11 mouse cellular contexts compared by ENCODE assay signal in genomic region chrX:20931963-20932362, GRCm38 (mm10). TPM values are rescaled to one million over a fixed set of nuclear protein-coding genes. Genes with fewer than 3 reads are reported as not detected.
DNase-seq lines count a peak whose midpoint lies in the region; ATAC-seq and TF ChIP-seq lines count a peak whose summit lies in the region.
"Had no signal": no experiment of that assay in that cellular context is flagged by ENCODE, and none has a peak within 500 bp of the region (broad histone marks: within the 10 kb centered on the region; RNA-seq: fewer than 3 reads in every experiment).

No protein-coding gene starts in this region.

- no peak overlapping the region for H3K4me3 ChIP-seq in gastrocnemius, adult 2 months
- no peak overlapping the region for H3K4me3 ChIP-seq in liver, embryonic 12.5 days
- no peak overlapping the region for H3K4me3 ChIP-seq in spleen, adult 2 months (ENCODE audit: extremely low read depth, insufficient read depth, insufficient read length)

- TF ChIP-seq CTCF in gastrocnemius, adult 2 months (IDR thresholded peaks at IDR 0.05), result no peak
- TF ChIP-seq CTCF in spleen, adult 2 months (IDR thresholded peaks at IDR 0.05; ENCODE audit: extremely low read depth, insufficient read depth, insufficient read length, insufficient replicate concordance), result no peak

- no peak overlapping the region for H3K4me2 ChIP-seq in liver, embryonic 12.5 days

- H3K27me3 ChIP-seq in liver, embryonic 12.5 days (replicated peaks), result no peaks in the 10 kb centered on the region
- no peaks in the 10 kb centered on the region for H3K27me3 ChIP-seq in spleen, adult 2 months (ENCODE audit: control insufficient read depth, insufficient read depth, low read length)

- peak; percentile 19 for DNase-seq in gastrocnemius, adult 2 months
- no peak for DNase-seq in gastrocnemius, postnatal 14 days
- peak; percentile 24 for DNase-seq in liver
- DNase-seq in lung, postnatal 14 days, result peak; percentile 22
- DNase-seq in spleen, adult 2 months (ENCODE audit: low read depth in 1 of 2, low spot score in 2 of 2), result peak in 1 of 2 experiments; percentile 63
- DNase-seq in left cerebral cortex, postnatal 4 days, result no peak
- no peak for DNase-seq in right cerebral cortex, adult 2 months (ENCODE audit: low spot score in 2 of 2)
- DNase-seq: adrenal gland, adult 2 months; midbrain, embryonic 14.5 days had no signal

- H3K9ac ChIP-seq in liver, embryonic 12.5 days, result no peak overlapping the region
- H3K9ac ChIP-seq: liver, embryonic 14.5 days had no signal

- 19% methylated on average over 1 of the region's 1 CpGs for WGBS in liver, embryonic 12.5 days (ENCODE audit: insufficient replicate concordance)
- WGBS in spleen, adult 2 months, result 35% methylated on average over 1 of the region's 1 CpGs

- H3K36me3 ChIP-seq in liver, embryonic 12.5 days, result peaks cover 13% of the 10 kb centered on the region; the same call in 1 of the 2 replicates
- H3K36me3 ChIP-seq in spleen, adult 2 months (ENCODE audit: control insufficient read depth, insufficient read depth, low read length), result peaks cover 14% of the 10 kb centered on the region

- no peak overlapping the region for H3K27ac ChIP-seq in gastrocnemius, adult 2 months
- no peak overlapping the region for H3K27ac ChIP-seq in liver, embryonic 12.5 days
- peak overlapping the region; percentile 22; the same call in 1 of the 2 replicates for H3K27ac ChIP-seq in spleen, adult 2 months (ENCODE audit: insufficient read depth, low read length)
- H3K27ac ChIP-seq: liver, embryonic 14.5 days had no signal

- TF ChIP-seq POLR2A in spleen, adult 2 months (IDR thresholded peaks at IDR 0.05; ENCODE audit: low read depth, low read length), result no peak

- no peaks in the 10 kb centered on the region for H3K4me1 ChIP-seq in liver, embryonic 12.5 days
- H3K4me1 ChIP-seq in spleen, adult 2 months (ENCODE audit: control insufficient read depth, insufficient read depth, insufficient read length), result peaks cover 11% of the 10 kb centered on the region; the same call in 1 of the 2 replicates

- no peaks in the 10 kb centered on the region for H3K9me3 ChIP-seq in liver, embryonic 12.5 days (replicated peaks)

- no peak for ATAC-seq in liver, embryonic 12.5 days

- intact Hi-C loops in gastrocnemius, adult 2 months (cut with DNase I), result no loop called here
- intact Hi-C loops in gastrocnemius, postnatal 14 days (cut with DNase I; ENCODE audit: low total_unique reads), result no loop called here
- intact Hi-C loops in left cerebral cortex, postnatal 4 days (cut with DNase I), result no loop called here

RNA-seq across cellular contexts. Expression of gene Cfp, which starts 0.6 kb away (rescaled TPM):
- total RNA-seq in gastrocnemius, adult 2 months (2021), result 1 to 10 TPM; 3.1 to 4.8 TPM
- total RNA-seq in gastrocnemius, postnatal 14 days (2021), result 1 to 10 TPM; 4.3 to 4.4 TPM
- polyA plus RNA-seq in liver, embryonic 12.5 days (2016; fragmentation: Nextera tagmentation; extraction: Ambion mirVana), result 11.7 and 13.1 TPM in 2 replicates
- 189 and 193 TPM in 2 replicates for polyA plus RNA-seq in spleen, adult 2 months (2012; rRNA removed)
- total RNA-seq in left cerebral cortex, postnatal 4 days (2021), result 10 to 100 TPM; 11.5 to 13.4 TPM

RNA-seq across cellular contexts. Expression of gene Syn1, which starts 11.2 kb away (rescaled TPM):
- total RNA-seq in gastrocnemius, adult 2 months (2021), result under 1 TPM in 1 of 2 experiments, not detected in 1; 0.06 TPM
- total RNA-seq in gastrocnemius, postnatal 14 days (2021), result under 1 TPM; 0.20 to 0.29 TPM
- 0.04 TPM in 1 of 2 replicates, not detected in the other for polyA plus RNA-seq in liver, embryonic 12.5 days (2016; fragmentation: Nextera tagmentation; extraction: Ambion mirVana)
- polyA plus RNA-seq in spleen, adult 2 months (2012; rRNA removed), result 0.36 and 0.52 TPM in 2 replicates
- 100 to 1,000 TPM; 223 to 239 TPM for total RNA-seq in left cerebral cortex, postnatal 4 days (2021)

RNA-seq across cellular contexts. Expression of gene Elk1, which starts 18.4 kb away (rescaled TPM):
- total RNA-seq in gastrocnemius, adult 2 months (2021), result 1 to 10 TPM; 7.3 to 7.5 TPM
- 1 to 10 TPM; 6.4 to 7.3 TPM for total RNA-seq in gastrocnemius, postnatal 14 days (2021)
- 3.4 and 3.6 TPM in 2 replicates for polyA plus RNA-seq in liver, embryonic 12.5 days (2016; fragmentation: Nextera tagmentation; extraction: Ambion mirVana)
- polyA plus RNA-seq in spleen, adult 2 months (2012; rRNA removed), result 8.4 and 10.8 TPM in 2 replicates
- total RNA-seq in left cerebral cortex, postnatal 4 days (2021), result 10 to 100 TPM; 35.0 to 36.8 TPM

RNA-seq across cellular contexts. Expression of gene Uxt, which starts 29.9 kb away (rescaled TPM):
- total RNA-seq in gastrocnemius, adult 2 months (2021), result 10 to 100 TPM; 27.5 to 33.1 TPM
- 10 to 100 TPM; 22.2 to 26.2 TPM for total RNA-seq in gastrocnemius, postnatal 14 days (2021)
- polyA plus RNA-seq in liver, embryonic 12.5 days (2016; fragmentation: Nextera tagmentation; extraction: Ambion mirVana), result 58.8 and 61.3 TPM in 2 replicates
- 8.0 and 9.4 TPM in 2 replicates for polyA plus RNA-seq in spleen, adult 2 months (2012; rRNA removed)
- total RNA-seq in left cerebral cortex, postnatal 4 days (2021), result 10 to 100 TPM in 1 of 2 experiments, 1 to 10 TPM in 1; 10.0 to 11.7 TPM

Comparison
In these comparisons a context has a peak if more than half of its experiments do, and no peak if none do; other contexts are left out.
1. DNase-seq: peak in gastrocnemius, adult 2 months (single experiment), liver (single experiment) and lung, postnatal 14 days (single experiment); none in gastrocnemius, postnatal 14 days (single experiment), left cerebral cortex, postnatal 4 days (single experiment) and right cerebral cortex, adult 2 months (0 of 2).
2. RNA of gene Syn1, which starts 11.2 kb away (total RNA-seq): 223 to 239 TPM in left cerebral cortex, postnatal 4 days; 0.20 to 0.29 TPM in gastrocnemius, postnatal 14 days and 0.06 TPM in gastrocnemius, adult 2 months; every median in the first group is over 100 times any median in the second.
3. RNA of gene Elk1, which starts 18.4 kb away (total RNA-seq): 35.0 to 36.8 TPM in left cerebral cortex, postnatal 4 days; 7.3 to 7.5 TPM in gastrocnemius, adult 2 months and 6.4 to 7.3 TPM in gastrocnemius, postnatal 14 days; every median in the first group is over 4 times any median in the second.